ENCODE assay signal across 23 mouse cellular contexts in the genomic region with DNA sequence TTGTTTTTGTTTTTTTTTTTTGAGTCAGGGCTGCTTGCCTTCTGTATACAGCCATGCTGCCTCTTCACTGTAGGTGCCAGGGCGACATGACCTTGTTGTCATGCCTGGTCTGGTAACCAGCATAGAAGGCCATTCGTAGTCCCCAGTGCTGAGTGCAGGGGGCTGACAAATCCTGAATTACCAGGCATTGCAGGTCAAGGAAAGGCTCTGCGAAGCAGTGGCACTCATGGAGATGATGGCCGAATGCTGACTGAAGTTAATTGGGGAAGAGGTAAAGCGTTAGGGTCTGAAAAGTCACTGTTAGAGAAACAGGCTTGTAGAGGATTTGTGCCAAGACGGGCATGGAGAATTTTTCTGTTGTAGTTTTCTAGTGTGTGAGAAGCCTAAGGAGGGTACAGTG. TPM values are rescaled to one million over a fixed set of nuclear protein-coding genes. Genes with fewer than 3 reads are reported as not detected.
A peak's percentile ranks its signal among the peaks of the same experiment; 100 is the strongest.
DNase-seq lines count a peak whose midpoint lies in the region.
"Had no signal": no experiment of that assay in that cellular context is flagged by ENCODE, and none has a peak within 500 bp of the region (broad histone marks: within the 10 kb centered on the region; RNA-seq: fewer than 3 reads in every experiment).

No protein-coding gene starts in this region.

- no peak overlapping the region for H3K27ac ChIP-seq in heart, embryonic 10.5 days
- H3K27ac ChIP-seq: embryonic facial prominence, embryonic 13.5 days; embryonic facial prominence, embryonic 15.5 days; forebrain, embryonic 10.5 days; forebrain, embryonic 12.5 days had no signal

- DNase-seq in cerebellum, adult 9-11 months, result peak; percentile 38
- no peak for DNase-seq in cerebellum, adult 18-20 months
- DNase-seq in heart, embryonic 10.5 days (ENCODE audit: low spot score), result peak; percentile 69
- no peak for DNase-seq in heart, postnatal 25 days (ENCODE audit: low spot score)
- peak; percentile 33 for DNase-seq in ovary, postnatal 36 days (ENCODE audit: low spot score)
- no peak for DNase-seq in ovary, adult 18-20 months (ENCODE audit: low spot score)
- DNase-seq: adrenal gland, adult 2 months; adrenal gland, postnatal 10 days; adrenal gland, postnatal 25 days; B cell, adult 2 months; cerebellum, adult 11 months; cerebellum, adult 2 months; cerebellum, adult 9-10 months; cerebellum, postnatal 14 days; cerebellum, postnatal 36 days; embryo, embryonic 11 days had no signal

- no peaks in the 10 kb centered on the region; the same call in 1 of the 2 replicates for H3K4me1 ChIP-seq in heart, embryonic 10.5 days
- H3K4me1 ChIP-seq: embryonic facial prominence, embryonic 15.5 days had no signal

- no peaks in the 10 kb centered on the region for H3K36me3 ChIP-seq in heart, embryonic 10.5 days
- H3K36me3 ChIP-seq: embryonic facial prominence, embryonic 13.5 days; embryonic facial prominence, embryonic 15.5 days; forebrain, embryonic 10.5 days; forebrain, embryonic 12.5 days; G1E had no signal

- H3K27me3 ChIP-seq in heart, embryonic 10.5 days (ENCODE audit: insufficient read depth, poor library complexity, severe bottlenecking), result no peaks in the 10 kb centered on the region
- H3K27me3 ChIP-seq: CH12.LX; embryonic facial prominence, embryonic 13.5 days; embryonic facial prominence, embryonic 15.5 days had no signal

- H3K9me3 ChIP-seq in heart, embryonic 10.5 days, result no peaks in the 10 kb centered on the region
- H3K9me3 ChIP-seq: embryonic facial prominence, embryonic 13.5 days; embryonic facial prominence, embryonic 15.5 days; forebrain, embryonic 10.5 days; forebrain, embryonic 12.5 days; G1E had no signal

- 85% methylated on average over 6 of the region's 6 CpGs for WGBS in heart, embryonic 10.5 days

- intact Hi-C loops in heart, postnatal 25 days (cut with DNase I), result no loop called here

- H3K4me3 ChIP-seq in heart, embryonic 10.5 days, result no peak overlapping the region
- H3K4me3 ChIP-seq: embryonic facial prominence, embryonic 15.5 days; erythroblast, embryonic 14.5 days; forebrain, embryonic 10.5 days; forebrain, embryonic 12.5 days had no signal

RNA-seq across cellular contexts. Expression of a gene that starts 55.7 kb away (rescaled TPM):
- polyA plus RNA-seq in heart, embryonic 10.5 days (2016; fragmentation: Nextera tagmentation; extraction: Ambion mirVana), result 0.22 and 0.31 TPM in 2 replicates
- total RNA-seq in heart, postnatal 25 days (2021), result under 1 TPM; 0.36 to 0.47 TPM
- polyA plus RNA-seq: erythroblast, embryonic 14.5 days; forebrain, embryonic 10.5 days; G1E had no signal

RNA-seq across cellular contexts. Expression of a gene that starts 55.8 kb away (rescaled TPM):
- polyA plus RNA-seq in heart, embryonic 10.5 days (2016; fragmentation: Nextera tagmentation; extraction: Ambion mirVana), result 11.2 and 12.1 TPM in 2 replicates
- total RNA-seq in heart, postnatal 25 days (2021), result 1 to 10 TPM; 1.6 to 1.7 TPM

Comparison
In these comparisons a context has a peak if more than half of its experiments do, and no peak if none do; other contexts are left out.
1. DNase-seq: peak in cerebellum, adult 9-11 months (single experiment), heart, embryonic 10.5 days (single experiment) and ovary, postnatal 36 days (single experiment); none in cerebellum, adult 18-20 months (0 of 2), heart, postnatal 25 days (single experiment) and ovary, adult 18-20 months (single experiment).